Mouse (Mus musculus) erythroblast, embryonic 14.5 days (primary cell): ENCODE data around the gene Ankrd44. TPM values are rescaled to one million over a fixed set of nuclear protein-coding genes. Genes with fewer than 3 reads are reported as not detected.

Source experiments
- H3K27me3 ChIP-seq: 2 replicates; pipeline ENCODE4 v1.6.1; 2012; ENCODE audit warnings: inconsistent platforms; ENCODE audit not compliant: control insufficient read depth
- H3K36me3 ChIP-seq: 2 replicates; pipeline ENCODE4 v1.6.1; 2012; ENCODE audit warnings: mild to moderate bottlenecking, inconsistent platforms; ENCODE audit not compliant: control insufficient read depth
- H3K4me1 ChIP-seq: 2 replicates; pipeline ENCODE4 v1.6.1; 2012; ENCODE audit warnings: inconsistent platforms; ENCODE audit not compliant: control insufficient read depth
- H3K4me3 ChIP-seq: replicated peaks from 2 replicates; pipeline ENCODE3; 2012; ENCODE audit warnings: moderate library complexity, mild to moderate bottlenecking, inconsistent platforms
- H3K9me3 ChIP-seq: 2 replicates; pipeline ENCODE4 v1.6.1; 2012; ENCODE audit warnings: low read length, inconsistent platforms, mixed read lengths; ENCODE audit not compliant: control insufficient read depth
- GATA1 ChIP-seq: IDR thresholded peaks from 2 replicates; pipeline ENCODE4 v1.6.1; 2012; ENCODE audit warnings: low read length, inconsistent platforms, mixed read lengths
- TAL1 ChIP-seq: IDR thresholded peaks from 3 replicates; pipeline ENCODE4 v1.6.1; 2012; ENCODE audit warnings: low read length, inconsistent platforms, mixed read lengths
- polyA plus RNA-seq: library from polyadenylated mRNA; stranded (reverse); fragments of >175 nt; gene quantifications from 2 replicates; pipeline ENCODE4 v1.2.3, GENCODE M21; 2012

Ankrd44 gene
- polyA plus RNA-seq, 1 experiment: 0.03 TPM

- Histone ChIP-seq H3K9me3 (no peaks in the 10 kb centered on the region), H3K4me1 (no peaks in the 10 kb centered on the region), H3K27me3 (no peaks in the 10 kb centered on the region), H3K36me3 (no peaks in the 10 kb centered on the region), H3K4me3 (no peak overlapping the region)
- TF ChIP-seq GATA1 (no peak), TAL1 (no peak)
Measured at GRCm38 (mm10) chr1:54771471-54771870, 154.7 kb downstream of the Ankrd44 start.

GRCm38 (mm10) chr1:54767221-54767620 is 159.0 kb downstream of the Ankrd44 start:
- no peak overlapping the region for H3K4me3 ChIP-seq
- H3K36me3 ChIP-seq: no peaks in the 10 kb centered on the region
- no peaks in the 10 kb centered on the region for H3K9me3 ChIP-seq
- TF ChIP-seq TAL1: no peak
- TF ChIP-seq GATA1: no peak
- no peaks in the 10 kb centered on the region for H3K27me3 ChIP-seq
- no peaks in the 10 kb centered on the region for H3K4me1 ChIP-seq

- H3K4me3 ChIP-seq: no peak overlapping the region
- no peak for TF ChIP-seq GATA1
- TF ChIP-seq TAL1: no peak
- H3K9me3 ChIP-seq: no peaks in the 10 kb centered on the region
- no peaks in the 10 kb centered on the region for H3K4me1 ChIP-seq
- H3K36me3 ChIP-seq: no peaks in the 10 kb centered on the region
- H3K27me3 ChIP-seq: no peaks in the 10 kb centered on the region
Measured at GRCm38 (mm10) chr1:54765632-54766238, 160.5 kb downstream of the Ankrd44 start.

DNA sequence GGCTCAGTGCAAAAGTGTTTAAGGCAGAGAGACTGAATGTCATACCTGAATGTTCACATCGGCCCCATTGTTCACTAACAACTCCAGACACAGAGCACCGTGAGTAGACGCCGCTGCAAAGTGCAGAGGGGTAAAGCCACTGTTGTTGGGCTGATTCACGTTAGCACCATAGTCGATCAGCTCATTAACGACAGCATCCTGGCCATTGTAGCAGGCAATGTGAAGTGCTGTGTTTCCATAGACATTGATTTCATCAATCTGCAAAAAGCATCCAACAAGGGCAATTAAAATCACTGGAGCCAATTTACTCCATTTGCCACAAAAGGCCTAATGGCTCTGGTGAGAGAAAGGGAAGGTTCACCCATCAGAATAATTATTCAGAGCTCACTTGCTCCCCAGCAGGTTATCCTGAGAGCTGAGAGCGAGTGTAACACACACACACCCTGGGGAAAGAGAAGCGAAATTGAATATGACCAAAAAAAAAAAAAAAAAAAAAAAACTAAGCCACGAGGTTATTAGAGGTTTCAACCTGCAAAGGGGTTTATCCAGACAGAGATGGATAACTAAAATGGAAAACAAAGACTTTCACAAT is 163.9 kb downstream of the Ankrd44 start:
- no peaks in the 10 kb centered on the region for H3K27me3 ChIP-seq
- H3K9me3 ChIP-seq: no peaks in the 10 kb centered on the region
- H3K4me3 ChIP-seq: no peak overlapping the region
- no peaks in the 10 kb centered on the region for H3K36me3 ChIP-seq
- no peaks in the 10 kb centered on the region for H3K4me1 ChIP-seq
- no peak for TF ChIP-seq TAL1
- no peak for TF ChIP-seq GATA1

- no peaks in the 10 kb centered on the region for H3K36me3 ChIP-seq
- H3K4me1 ChIP-seq: no peaks in the 10 kb centered on the region
- no peak for TF ChIP-seq GATA1
- no peak for TF ChIP-seq TAL1
- no peaks in the 10 kb centered on the region for H3K27me3 ChIP-seq
- H3K4me3 ChIP-seq: no peak overlapping the region
- no peaks in the 10 kb centered on the region for H3K9me3 ChIP-seq
Measured at GRCm38 (mm10) chr1:54759841-54760240, 166.3 kb downstream of the Ankrd44 start.

DNA sequence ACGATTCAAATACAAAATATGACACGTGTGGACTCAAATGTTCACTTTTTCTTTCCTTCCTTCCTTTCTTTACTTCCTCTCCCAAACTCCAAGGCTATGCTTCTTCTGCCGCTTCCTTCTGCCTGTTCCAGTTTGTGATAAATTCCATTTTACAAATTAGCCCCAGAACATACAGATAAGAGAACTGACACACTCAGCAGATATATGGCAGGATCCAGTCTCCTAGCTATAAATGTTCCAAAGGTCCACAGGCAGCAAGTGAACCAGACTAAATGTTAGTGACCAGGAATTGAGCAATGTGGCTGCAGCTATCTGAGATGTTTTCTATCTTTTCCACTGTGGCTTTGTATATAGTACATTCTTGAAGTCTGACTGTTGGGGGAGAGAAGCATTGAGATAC is 168.9 kb downstream of the Ankrd44 start:
- no peaks in the 10 kb centered on the region for H3K27me3 ChIP-seq

DNA sequence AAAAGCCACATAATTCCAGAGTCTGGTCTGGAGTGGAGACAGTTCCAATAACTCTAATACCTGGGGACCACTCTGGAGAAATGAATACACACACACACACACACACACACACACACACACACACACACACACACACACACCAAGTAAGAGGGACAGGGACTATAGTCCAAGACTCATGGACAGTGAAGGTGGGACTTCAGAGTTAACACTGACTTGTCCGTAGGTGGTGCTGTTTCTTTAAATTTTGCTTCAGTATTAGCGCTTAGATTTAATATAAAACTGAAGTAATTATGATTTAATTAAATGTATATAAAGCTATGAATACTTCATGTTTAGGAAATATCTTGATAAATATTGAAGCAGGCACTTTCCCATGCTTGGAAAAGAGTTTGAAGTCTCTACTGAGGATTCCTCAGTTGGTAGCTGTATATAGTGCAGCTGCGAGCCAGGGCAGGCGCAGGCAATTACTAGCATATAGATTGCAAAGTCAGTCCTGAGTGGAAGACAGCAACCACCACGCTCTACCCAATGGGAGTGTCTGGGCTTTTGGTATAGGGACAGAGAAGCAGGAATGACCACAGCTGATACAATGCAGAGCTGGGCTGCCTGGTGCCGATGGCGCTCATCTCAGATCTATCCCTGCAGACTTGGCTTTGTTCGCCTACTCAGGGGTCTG is 170.4 kb downstream of the Ankrd44 start:
- H3K4me1 ChIP-seq: no peaks in the 10 kb centered on the region
- TF ChIP-seq GATA1 (no peak), TAL1 (no peak)
- H3K9me3 ChIP-seq: no peaks in the 10 kb centered on the region
- no peaks in the 10 kb centered on the region for H3K27me3 ChIP-seq
- H3K36me3 ChIP-seq: no peaks in the 10 kb centered on the region
- H3K4me3 ChIP-seq: no peak overlapping the region

More for the DNA sequence above, 168.9 kb downstream of the Ankrd44 start:
- Histone ChIP-seq H3K36me3 (no peaks in the 10 kb centered on the region), H3K4me1 (no peaks in the 10 kb centered on the region), H3K4me3 (no peak overlapping the region), H3K9me3 (no peaks in the 10 kb centered on the region)
- TF ChIP-seq TAL1 (no peak), GATA1 (no peak)

- Histone ChIP-seq H3K4me3 (no peak overlapping the region), H3K36me3 (no peaks in the 10 kb centered on the region), H3K4me1 (no peaks in the 10 kb centered on the region), H3K27me3 (no peaks in the 10 kb centered on the region), H3K9me3 (no peaks in the 10 kb centered on the region)
- TF ChIP-seq TAL1: no peak
- no peak for TF ChIP-seq GATA1
Measured at GRCm38 (mm10) chr1:54749961-54750360, 176.2 kb downstream of the Ankrd44 start.

- Histone ChIP-seq H3K27me3 (no peaks in the 10 kb centered on the region), H3K9me3 (no peaks in the 10 kb centered on the region), H3K4me1 (no peaks in the 10 kb centered on the region), H3K4me3 (no peak overlapping the region), H3K36me3 (no peaks in the 10 kb centered on the region)
- no peak for TF ChIP-seq GATA1
- TF ChIP-seq TAL1: no peak
Measured at GRCm38 (mm10) chr1:54749516-54749915, 176.7 kb downstream of the Ankrd44 start.
